Mouse (Mus musculus) adrenal gland, adult 18-20 months (tissue): Measurements from ENCODE around the gene Il33. TPM values are rescaled to one million over a fixed set of nuclear protein-coding genes. Genes with fewer than 3 reads are reported as not detected.
"Not testable (repeated sequence)": the region's sequence is repeated elsewhere in the genome, so short reads cannot be mapped to it uniquely, and the experiment has no call there.

Experiments
- DNase-seq, 2 experiments: peaks; one replicate each; pipeline ENCODE4 v3.0.0; 2021 to 2022; ENCODE audit warnings: low spot score in 2 of 2
- total RNA-seq, 2 experiments: library from RNA; stranded (reverse); gene quantifications; 1 replicate in 1 of 2; 2 replicates in 1 of 2; pipeline ENCODE4 v1.2.3; 2021

Il33 gene
- total RNA-seq, 2 experiments from 2014 or later, result 15.4 to 15.5 TPM

- DNase-seq, result peak; percentile 26 to 58
Observed at GRCm38 (mm10) chr19:29930296-29930695, 5.4 kb downstream of the Il33 start.

GRCm38 (mm10) chr19:29937445-29937844, 12.5 kb downstream of the Il33 start:
- DNase-seq, result no peak

GRCm38 (mm10) chr19:29940239-29940638, 15.3 kb downstream of the Il33 start:
- DNase-seq, result no peak

GRCm38 (mm10) chr19:29941208-29941607, 16.3 kb downstream of the Il33 start:
- no peak for DNase-seq

- DNase-seq, result no peak
Observed at GRCm38 (mm10) chr19:29942358-29942757, 17.4 kb downstream of the Il33 start.

GRCm38 (mm10) chr19:29944426-29944825, 19.5 kb downstream of the Il33 start:
- DNase-seq, result no peak

- DNase-seq, result not testable (repeated sequence)
Observed at GRCm38 (mm10) chr19:29944935-29945334, 20.0 kb downstream of the Il33 start.

GRCm38 (mm10) chr19:29945557-29946422, 20.9 kb downstream of the Il33 start:
- no peak for DNase-seq

GRCm38 (mm10) chr19:29946423-29946716, 21.5 kb downstream of the Il33 start:
- DNase-seq, result no peak

GRCm38 (mm10) chr19:29947056-29947455, 22.1 kb downstream of the Il33 start:
- DNase-seq, result no peak

GRCm38 (mm10) chr19:29947891-29948801, 23.2 kb downstream of the Il33 start:
- DNase-seq, result peak; percentile 47 to 63

GRCm38 (mm10) chr19:29952538-29952937, 27.6 kb downstream of the Il33 start:
- no peak for DNase-seq

- no peak for DNase-seq
Observed at GRCm38 (mm10) chr19:29953833-29954232, 28.9 kb downstream of the Il33 start.

- DNase-seq, result no peak
Observed at GRCm38 (mm10) chr19:29955454-29955853, 30.5 kb downstream of the Il33 start.

GRCm38 (mm10) chr19:29960906-29961305, 36.0 kb downstream of the Il33 start:
- no peak for DNase-seq

- DNase-seq, result no peak
Observed at GRCm38 (mm10) chr19:29961842-29962241, 36.9 kb downstream of the Il33 start.

GRCm38 (mm10) chr19:29963598-29964092, 38.7 kb downstream of the Il33 start:
- no peak for DNase-seq

- DNase-seq, result no peak
Observed at GRCm38 (mm10) chr19:29967960-29968359, 43.0 kb downstream of the Il33 start.

GRCm38 (mm10) chr19:29973396-29973795, 48.5 kb downstream of the Il33 start:
- no peak for DNase-seq

GRCm38 (mm10) chr19:29978847-29979246, 53.9 kb downstream of the Il33 start:
- DNase-seq, result peak in 1 of 2 experiments; percentile 7

- no peak for DNase-seq
Observed at GRCm38 (mm10) chr19:29979452-29980089, 54.7 kb downstream of the Il33 start.
